Mouse (Mus musculus): Measurements from ENCODE around the gene Mapk6.

- TF ChIP-seq POLR2A (IDR thresholded peaks at IDR 0.05; ENCODE audit: low read depth, low read length): no peak
- no peak for TF ChIP-seq CTCF (conservative IDR thresholded peaks at IDR 0.05; ENCODE audit: insufficient read depth, insufficient read length, low read depth, low read length)
These were observed 75.4 kb downstream of the Mapk6 start for GRCm38 (mm10) chr9:75334440-75334839.
